Mouse (Mus musculus) left cerebral cortex, postnatal 10 days (tissue): ENCODE measurements around the gene Tlx1. TPM values are rescaled to one million over a fixed set of nuclear protein-coding genes. Genes with fewer than 3 reads are reported as not detected.
A peak's percentile ranks its signal among the peaks of the same experiment; 100 is the strongest.

Experiments
- DNase-seq, 2 experiments: peaks; one replicate each; pipeline ENCODE4 v3.0.0; 2021 to 2022; ENCODE audit warnings: low spot score in 2 of 2, mixed read lengths in 1 of 2; ENCODE audit errors: extremely low spot score in 1 of 2
- intact Hi-C: fragments of 180-260 bp; cut with DNase I; formaldehyde crosslinking; loops from one replicate; pipeline ENCODE4 v1.15.1; 2025
- total RNA-seq, 2 experiments: library from RNA; stranded (reverse); gene quantifications; 2 replicates each; pipeline ENCODE4 v1.2.3; 2021

Gene Tlx1
- total RNA-seq = not detected

DNA sequence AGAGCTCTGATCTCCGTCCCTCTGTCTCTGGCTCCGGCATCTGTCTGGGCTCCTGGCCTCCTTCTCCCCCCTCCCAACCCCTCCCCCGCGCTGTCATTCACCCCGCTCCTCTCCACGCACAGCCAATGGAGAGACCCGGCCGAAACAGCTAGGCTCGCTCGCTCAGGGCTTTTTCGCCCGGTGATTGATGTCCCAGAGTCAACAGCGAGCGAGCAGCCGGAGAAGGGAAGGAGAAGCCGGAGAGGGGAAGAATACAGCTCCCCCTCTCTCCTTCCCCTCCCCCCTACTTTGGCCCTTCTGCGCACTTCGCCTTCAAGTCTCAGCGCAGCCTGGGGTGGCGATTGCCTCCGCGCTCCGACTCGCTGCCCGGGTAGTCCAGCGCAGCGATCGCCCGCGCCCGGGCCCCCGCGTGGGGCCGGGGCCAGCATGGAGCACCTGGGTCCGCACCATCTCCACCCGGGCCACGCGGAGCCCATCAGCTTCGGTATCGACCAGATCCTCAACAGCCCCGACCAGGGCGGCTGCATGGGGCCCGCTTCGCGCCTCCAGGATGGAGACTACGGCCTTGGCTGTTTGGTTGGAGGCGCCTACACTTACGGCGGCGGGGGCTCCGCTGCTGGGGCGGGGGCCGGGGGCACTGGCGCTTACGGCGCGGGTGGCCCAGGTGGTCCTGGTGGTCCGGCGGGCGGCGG lies at the start of gene Tlx1:
Tlx1 (plus strand) TSS at position 191 of the 692 bp plus-strand sequence.
- intact Hi-C loops = loop anchor here (5.0 to 10.0 kb wide), 3 partner anchors 82 to 1536 kb away; partner anchors contain the start of genes Nkx2-3 and Pax2
- DNase-seq = no peak

DNA sequence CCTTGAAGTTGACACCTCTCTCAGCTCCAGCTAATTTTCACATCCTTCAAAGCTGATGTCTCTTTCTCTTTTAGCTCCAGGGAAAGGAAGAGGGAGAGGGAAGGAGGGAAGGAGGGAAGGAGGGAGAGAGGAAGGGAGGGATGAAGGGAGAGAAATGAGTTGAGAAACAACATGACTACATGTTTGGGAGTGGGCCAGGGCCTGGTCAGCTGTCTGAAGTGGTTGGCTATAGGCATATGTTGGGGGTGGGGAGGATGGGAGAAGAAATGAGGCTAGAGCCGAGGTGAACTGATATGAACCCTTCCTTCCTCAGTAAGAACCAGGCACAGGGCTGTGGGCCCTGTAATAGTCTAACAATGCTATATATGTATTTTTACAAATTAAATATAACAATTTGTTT lies 44.9 kb upstream of the Tlx1 start:
- no peak for DNase-seq
- intact Hi-C loops = no loop called here

DNA sequence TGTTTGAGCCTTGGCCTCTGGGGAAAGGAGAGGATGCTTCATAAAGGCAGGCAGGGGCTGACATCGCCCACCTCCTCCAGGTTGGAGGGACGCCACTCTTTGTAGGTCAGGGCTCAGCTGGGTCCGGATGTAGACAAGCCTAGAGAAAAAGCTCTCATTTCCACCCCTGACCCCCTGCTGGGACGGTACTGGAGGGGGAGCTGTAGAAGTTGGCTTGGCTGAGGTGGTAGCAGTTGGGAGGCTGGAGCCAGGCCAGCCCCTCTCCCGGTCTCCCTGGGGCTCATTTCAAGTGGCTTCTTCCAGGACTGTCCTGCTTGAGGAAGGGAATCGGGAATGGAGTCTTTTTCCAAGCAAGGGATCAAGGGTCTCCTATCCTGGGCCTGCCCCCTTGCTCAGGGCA lies 43.8 kb upstream of the Tlx1 start:
- peak in 1 of 2 experiments; percentile 71 for DNase-seq
- intact Hi-C loops = no loop called here

DNA sequence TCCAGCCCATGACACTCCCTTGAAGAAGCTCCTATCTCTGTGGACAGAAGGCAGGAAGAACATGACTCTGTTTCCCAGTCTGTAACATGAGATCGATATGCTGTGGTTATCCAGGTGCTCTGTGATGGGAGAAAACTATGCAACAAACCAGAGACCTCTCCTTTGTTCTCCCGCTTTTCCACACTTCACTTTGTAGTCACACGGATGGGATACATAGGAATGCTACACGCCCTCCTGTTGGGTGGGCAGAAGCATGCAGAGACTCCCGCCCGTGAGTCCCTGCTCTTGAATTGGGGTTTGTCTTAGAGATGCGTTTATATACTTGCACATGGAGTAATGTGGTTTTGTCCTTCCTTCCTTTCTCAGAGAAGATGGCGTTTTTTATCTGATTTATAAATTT lies 39.8 kb upstream of the Tlx1 start:
- intact Hi-C loops = loop anchor here (10.0 kb wide), 1 partner anchor 54 kb away; no protein-coding TSS in a partner anchor
- no peak for DNase-seq

DNA sequence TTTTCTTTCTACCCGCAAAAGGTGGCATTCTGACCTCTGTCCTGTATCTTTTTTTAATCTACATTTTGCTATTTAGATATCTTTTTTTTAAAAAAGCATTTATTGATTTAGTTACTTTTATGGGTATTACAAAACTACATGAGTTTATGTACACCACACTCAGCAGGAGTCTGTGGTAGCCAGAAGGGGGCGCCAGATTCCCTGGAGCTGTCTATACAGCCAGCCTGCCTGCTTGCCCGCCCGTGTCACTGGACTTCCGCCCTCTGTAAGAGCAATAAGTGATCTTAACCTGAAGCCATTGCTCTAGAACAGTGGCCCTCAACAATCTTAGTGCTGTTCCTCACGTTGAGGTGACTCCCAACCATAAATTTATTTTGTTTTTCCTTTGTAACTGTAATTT lies 38.0 kb upstream of the Tlx1 start:
- intact Hi-C loops = loop anchor here (10.0 kb wide), 1 partner anchor 52 kb away; no protein-coding TSS in a partner anchor
- DNase-seq = no peak

DNA sequence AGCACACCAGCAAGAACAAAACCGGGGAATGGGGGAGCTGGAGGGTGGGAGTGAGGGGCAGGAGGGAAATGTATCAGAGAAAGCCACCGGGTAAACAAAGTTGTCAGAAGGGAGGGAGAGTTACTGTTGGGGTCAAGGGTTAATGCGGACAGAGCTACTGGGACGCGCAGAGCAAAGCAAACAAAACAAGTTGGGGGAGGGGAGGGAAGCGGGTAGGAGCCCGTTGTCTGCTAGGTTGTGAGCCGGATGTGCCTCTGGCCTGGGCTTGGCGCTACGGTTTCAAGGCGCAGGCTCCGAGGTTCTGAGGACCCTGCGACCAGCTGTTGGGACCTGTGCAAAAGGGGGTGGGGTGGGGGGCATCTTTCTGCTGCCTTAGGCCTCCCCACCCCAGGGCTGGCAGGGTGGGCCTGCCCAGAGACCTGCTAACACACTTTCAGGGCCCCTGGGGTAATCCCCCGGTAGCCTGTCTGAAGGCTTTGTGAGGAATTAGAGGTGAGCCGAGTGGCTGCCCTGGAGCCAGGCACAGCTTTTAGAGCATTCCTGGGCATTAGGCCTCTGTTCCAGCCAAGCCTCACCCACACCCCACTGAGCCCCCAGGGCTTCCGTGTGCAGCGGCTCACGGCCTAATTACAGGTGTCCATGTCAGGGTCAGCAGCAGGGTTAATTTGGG lies 36.6 kb upstream of the Tlx1 start:
- DNase-seq = no peak
- intact Hi-C loops = loop anchor here (10.0 kb wide), 1 partner anchor 51 kb away; no protein-coding TSS in a partner anchor

DNA sequence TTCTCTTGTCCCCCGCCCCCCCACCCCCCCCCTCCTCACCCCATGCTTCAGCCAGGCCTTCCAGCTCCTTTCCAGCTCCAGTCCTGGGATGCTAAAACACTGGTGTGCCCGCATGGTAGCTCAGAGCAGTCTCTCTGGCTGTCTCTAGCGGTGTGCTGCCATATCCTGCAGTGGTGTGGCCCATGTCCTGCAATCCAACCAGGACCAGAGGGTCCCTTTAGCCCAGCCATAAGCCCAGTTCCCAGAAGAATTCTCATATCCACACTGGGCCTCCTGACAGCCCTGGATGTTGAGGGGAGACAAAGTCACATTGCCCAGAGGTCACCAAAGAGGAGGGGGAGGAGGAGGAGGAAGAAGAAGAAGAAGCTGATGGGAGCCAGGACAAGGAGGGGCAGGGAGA lies 35.7 kb upstream of the Tlx1 start:
- DNase-seq = no peak
- intact Hi-C loops = loop anchor here (10.0 kb wide), 1 partner anchor 50 kb away; no protein-coding TSS in a partner anchor

DNA sequence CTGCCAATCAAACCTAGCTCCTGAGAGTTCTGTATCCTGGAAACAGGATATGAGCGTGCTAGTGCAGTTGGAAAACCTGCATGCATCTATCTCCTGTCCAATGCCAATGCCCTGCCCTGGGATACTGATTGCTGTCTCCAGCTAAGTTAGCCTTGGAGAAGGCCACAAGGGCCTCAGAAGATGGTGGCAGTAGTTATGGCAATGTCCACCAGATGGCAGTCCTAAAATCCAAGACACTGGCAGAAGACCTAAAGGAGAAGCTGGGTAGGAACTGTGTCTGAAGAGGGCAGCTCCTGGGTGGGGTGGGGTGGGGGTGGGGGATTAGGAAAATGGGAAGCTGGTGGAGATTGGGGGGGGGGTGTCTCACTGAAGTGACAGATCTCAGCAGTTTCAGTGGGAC lies 33.7 kb upstream of the Tlx1 start:
- intact Hi-C loops = loop anchor here (10.0 kb wide), 1 partner anchor 48 kb away; no protein-coding TSS in a partner anchor
- peak in 1 of 2 experiments; percentile 28 for DNase-seq

DNA sequence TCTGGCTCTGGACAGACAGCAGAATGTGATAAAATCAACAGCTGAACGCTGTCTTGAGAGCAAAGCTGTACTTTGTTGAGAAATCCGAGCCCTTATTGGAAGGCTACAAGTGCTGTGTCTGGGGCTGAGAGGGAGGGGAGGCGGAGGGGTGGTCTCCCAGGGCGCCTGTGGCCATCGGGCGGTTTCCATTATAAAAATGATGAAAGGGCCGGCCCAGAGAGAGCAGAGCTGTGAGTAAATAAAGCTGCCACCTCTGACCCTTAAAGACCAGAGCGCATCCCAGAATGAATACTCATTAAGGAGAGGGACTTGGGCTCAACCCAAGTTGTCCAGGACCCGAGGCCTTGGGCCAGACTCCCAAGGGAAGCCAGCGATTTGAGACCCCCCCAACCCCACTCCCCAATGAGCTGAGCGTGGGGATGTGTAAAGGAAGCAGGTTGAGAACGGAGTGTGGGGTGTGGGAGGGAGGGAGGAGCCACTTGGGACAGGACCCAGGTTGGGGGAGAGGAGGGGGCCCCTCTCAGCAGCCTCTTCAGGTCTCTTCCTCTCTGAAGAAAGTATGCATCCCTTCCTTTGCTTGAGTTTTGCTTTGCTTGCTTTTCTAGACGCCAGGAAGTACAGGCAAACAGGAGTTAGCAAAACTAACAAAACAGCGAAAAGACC lies 18.4 kb upstream of the Tlx1 start:
- intact Hi-C loops = no loop called here
- DNase-seq = no peak

DNA sequence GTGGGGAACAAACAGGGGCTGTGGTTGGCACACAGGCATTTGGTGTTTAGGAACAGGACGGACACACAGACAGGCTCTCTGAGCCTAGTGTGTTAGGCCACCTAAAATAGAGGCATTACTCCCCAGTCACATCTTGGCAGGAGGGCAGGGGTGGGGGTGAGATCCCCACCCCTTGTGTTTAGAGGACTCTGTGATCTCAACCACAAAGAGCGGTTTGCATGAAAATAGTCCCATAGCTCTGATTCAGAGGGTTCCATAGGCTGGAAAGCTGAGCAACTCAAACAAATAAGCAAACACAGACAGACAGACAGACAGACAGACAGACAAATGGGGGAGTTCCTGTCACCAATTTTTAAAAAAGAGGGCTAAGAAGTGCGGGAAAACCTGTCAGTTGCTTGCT lies 7.9 kb upstream of the Tlx1 start:
- intact Hi-C loops = no loop called here
- no peak for DNase-seq

DNA sequence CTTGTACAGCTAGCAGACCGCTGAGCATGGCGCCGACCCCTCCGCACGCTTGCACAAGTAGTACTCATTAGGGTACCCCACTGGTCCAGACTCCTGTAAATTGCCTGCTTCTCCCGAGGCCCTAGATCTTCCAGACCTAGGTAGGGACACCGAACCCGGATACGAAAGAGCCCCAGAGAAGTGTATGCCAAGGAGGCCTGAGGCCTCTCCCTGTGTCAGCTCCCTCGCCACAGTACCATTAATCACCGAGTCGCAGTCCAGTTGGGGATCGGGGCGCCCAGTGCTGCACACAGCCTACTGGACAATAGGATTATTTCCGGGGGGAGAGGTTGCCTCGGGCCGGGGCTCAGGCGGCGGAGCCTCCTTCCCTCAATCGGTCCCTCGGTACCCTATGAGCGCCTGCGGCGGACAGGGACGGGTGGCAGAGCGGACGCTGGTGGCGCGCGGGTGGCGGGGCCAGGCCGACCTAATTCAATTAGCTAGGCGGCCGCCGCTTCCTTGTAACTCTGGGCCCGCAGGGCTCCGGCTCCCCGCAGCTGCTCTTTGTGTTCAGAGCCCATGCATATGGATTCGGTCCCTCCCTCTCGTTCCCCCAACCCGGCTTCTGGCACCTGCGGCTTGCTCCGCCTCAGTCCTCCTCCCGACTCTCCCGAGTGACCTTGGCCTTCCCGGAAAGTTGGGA lies 7.1 kb upstream of the Tlx1 start:
- intact Hi-C loops = no loop called here
- no peak for DNase-seq

DNA sequence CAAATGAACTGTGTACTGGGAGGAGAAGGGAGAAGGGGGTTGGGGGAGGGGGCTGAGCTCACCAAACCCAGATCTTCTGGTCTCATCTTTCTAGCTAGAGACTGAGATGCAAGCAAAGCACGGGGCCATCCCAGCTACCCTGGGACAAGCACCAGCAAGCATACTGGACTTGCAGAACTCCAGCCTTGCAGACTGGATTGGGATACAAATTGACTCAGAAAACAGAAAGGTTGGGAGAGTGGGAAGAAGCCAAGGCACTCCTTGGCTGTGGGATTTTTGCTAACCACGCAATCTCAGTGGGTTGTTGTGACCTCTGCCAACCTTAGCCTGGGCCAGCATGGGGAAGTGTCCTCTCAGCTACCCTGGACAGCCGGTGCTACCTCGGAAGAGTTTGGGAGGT lies 3.4 kb upstream of the Tlx1 start:
- no peak for DNase-seq
- intact Hi-C loops = no loop called here

DNA sequence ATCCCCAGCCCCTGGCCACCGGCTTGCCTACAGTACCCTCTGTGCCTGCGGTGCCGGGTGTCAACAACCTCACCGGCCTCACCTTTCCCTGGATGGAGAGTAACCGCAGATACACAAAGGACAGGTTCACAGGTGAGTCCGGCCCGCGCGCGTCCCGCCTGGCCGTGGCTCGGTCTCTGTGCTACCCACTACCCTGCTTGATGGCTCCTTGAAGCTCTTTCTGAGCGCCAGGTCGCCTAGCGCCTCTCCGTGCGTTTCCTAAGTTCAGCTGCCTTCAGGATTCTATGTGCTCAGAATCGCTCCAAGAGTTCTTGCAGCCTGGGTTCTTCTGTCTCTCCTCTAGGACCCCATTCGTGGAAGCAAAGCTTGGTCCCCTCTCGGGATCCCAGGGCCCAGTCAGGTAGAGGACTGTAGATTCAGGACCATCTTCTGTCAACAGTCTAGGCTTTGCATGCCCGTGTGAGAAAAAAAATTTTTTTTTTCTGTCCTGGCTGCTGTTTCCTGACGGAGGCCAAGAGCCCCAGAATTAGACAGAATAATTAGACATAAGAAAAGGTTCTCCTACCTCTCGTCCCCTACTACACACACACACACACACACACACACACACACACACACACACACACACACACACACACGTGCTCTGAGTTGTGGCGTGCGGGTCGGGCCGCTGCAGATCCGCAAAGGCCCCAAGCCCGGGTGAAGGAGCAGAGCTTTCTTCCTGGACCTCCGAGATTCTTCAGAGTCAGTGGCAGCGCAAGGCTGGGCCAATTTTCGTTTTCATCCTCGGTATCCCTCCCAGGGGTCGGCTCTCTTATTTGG lies 1.1 kb downstream of the Tlx1 start:
- intact Hi-C loops = loop anchor here (5.0 to 10.0 kb wide), 3 partner anchors 81 to 1537 kb away; partner anchors contain the start of genes Nkx2-3 and Pax2
- DNase-seq = no peak

DNA sequence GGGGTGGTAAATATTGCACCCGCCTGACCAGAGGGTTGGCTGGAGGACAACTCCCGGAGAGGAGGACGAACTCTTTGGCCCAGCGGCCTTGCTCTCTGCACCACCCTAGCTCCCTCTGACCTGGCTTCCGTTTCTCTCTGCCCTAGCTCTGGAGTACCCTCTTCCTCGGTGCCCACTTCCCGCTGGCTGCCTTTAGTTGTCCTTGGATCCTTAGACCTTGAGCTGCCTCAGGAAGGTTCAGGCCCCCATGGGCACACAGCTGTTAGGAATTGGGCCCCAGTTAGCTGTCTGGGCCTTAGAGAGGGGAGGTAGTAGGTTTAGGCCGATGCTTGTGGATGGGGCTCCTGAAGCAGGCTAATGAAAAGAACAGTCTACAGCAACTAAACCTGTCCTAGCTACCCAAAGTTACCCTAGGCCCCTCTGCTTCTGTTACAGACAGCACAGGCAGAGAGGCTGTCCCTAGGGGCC lies 1.7 kb downstream of the Tlx1 start:
- DNase-seq = no peak
- intact Hi-C loops = loop anchor here (5.0 to 10.0 kb wide), 3 partner anchors 80 to 1537 kb away; partner anchors contain the start of genes Nkx2-3 and Pax2

DNA sequence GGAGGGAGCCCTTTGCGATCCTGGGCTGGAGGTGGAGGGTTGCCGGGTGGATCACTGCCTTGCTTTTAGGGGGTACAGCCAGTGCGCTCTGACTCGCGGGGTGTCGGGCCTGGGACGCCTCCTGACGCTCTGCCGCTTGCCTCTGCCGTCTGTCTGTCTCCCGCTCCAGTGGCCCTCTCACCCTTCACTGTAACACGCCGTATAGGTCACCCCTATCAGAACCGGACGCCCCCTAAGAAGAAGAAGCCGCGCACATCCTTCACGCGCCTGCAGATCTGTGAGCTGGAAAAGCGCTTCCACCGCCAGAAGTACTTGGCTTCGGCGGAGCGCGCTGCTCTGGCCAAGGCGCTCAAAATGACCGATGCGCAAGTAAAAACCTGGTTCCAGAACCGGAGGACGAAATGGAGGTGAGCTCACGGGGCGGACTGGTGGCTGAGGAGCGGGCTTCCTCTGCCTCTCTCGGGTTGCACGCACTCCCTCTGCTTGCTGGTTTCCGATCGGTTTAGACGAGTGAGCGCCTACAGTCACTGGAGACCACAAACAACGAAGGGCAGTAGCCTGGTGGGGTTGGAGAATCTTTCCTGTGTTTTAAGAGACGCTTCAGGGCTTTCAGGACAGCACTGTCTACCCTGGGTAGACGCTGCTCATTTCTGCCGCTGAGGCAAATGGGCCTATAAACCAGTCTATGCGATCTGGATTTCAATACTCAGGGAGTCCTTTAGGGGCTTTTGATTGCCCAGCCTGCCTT lies 3.0 kb downstream of the Tlx1 start:
- intact Hi-C loops = loop anchor here (5.0 to 10.0 kb wide), 3 partner anchors 79 to 1539 kb away; partner anchors contain the start of genes Nkx2-3 and Pax2

DNA sequence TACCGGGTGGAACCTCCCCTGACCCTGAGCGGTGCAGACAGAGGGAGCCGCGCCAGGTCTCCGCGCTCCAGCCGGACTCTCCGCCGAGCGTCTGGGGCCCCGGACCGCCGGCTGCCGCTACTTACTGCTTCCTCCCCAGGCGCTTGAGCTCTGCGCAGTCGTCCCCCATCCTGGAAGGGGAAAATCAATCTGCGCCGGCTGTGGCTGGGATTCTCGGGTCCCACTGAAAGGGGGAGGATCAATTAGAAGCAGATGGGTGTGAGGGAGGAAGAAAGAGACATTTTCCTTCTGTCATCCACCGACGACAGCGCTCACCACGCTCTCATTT lies 3.5 kb downstream of the Tlx1 start:
- intact Hi-C loops = loop anchor here (5.0 to 10.0 kb wide), 3 partner anchors 78 to 1539 kb away; partner anchors contain the start of genes Nkx2-3 and Pax2
- no peak for DNase-seq

More for the DNA sequence above, 3.0 kb downstream of the Tlx1 start:
- no peak for DNase-seq

DNA sequence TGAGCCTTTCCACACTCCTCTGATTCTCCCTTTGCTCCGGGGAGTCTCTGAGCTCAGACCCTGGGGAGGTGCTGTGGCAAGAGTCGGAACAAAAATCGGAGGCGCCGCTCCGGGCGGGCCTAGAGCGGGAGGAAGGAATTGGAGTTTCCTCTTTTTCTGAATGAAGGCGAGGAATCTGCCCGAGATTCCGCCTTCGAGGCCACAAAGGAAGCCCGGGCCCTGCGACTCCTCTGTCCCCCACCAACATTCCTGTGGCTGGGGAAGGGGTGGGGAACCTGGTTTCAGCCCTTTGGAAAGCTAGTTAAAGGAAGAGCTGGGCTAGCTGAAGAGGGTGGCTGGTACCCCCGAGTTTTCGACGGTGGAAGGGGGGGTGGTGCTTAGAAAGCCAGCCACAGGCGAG lies 4.0 kb downstream of the Tlx1 start:
- no peak for DNase-seq
- intact Hi-C loops = loop anchor here (5.0 to 10.0 kb wide), 3 partner anchors 78 to 1540 kb away; partner anchors contain the start of genes Nkx2-3 and Pax2
